23 mouse cellular contexts compared by ENCODE assay signal in the genomic region with DNA sequence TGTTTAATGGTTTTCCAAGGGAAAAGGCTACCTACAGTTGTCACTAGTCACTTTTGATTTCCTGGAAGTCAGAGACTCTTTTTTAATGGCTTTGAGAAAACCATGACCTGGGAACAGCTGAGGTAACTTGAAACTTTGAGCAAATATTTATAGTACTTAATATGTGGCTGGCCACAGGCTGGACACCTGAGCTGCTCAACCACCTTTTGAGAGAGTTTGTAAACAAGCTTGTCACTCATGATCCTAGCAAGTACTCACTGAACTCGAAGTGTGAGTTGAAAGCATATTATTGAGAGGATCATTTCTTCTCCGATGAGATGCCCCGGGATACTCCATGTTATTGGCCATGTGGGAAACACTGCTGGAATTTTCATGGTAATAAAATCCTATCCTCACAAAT.
DNase-seq lines count a peak whose midpoint lies in the region; ATAC-seq and TF ChIP-seq lines count a peak whose summit lies in the region.
"Had no signal": no experiment of that assay in that cellular context is flagged by ENCODE, and none has a peak within 500 bp of the region (broad histone marks: within the 10 kb centered on the region; RNA-seq: fewer than 3 reads in every experiment).

No protein-coding gene starts in this region.

- no peak for ATAC-seq in embryonic facial prominence, embryonic 11.5 days (replicated peaks; ENCODE audit: insufficient number of reproducible peaks, low FRiP score, low TSS enrichment, low read depth)
- no peak for ATAC-seq in lung, embryonic 14.5 days (ENCODE audit: insufficient read depth)
- ATAC-seq: CD4-positive, CD25-positive, alpha-beta regulatory T cell, adult 4 months; forebrain, embryonic 16.5 days; hindbrain, embryonic 16.5 days; inflammation-experienced regulatory T-cells, adult 6 months had no signal

- TF ChIP-seq CTCF in lung, embryonic 14.5 days (IDR thresholded peaks at IDR 0.05; ENCODE audit: low read depth): no peak
- TF ChIP-seq CTCF in lung, adult 2 months (IDR thresholded peaks at IDR 0.05; ENCODE audit: insufficient read depth, low read length): no peak

- H3K9ac ChIP-seq in embryonic facial prominence, embryonic 11.5 days (replicated peaks; ENCODE audit: low read length): no peak overlapping the region
- H3K9ac ChIP-seq in lung, embryonic 14.5 days: no peak overlapping the region
- H3K9ac ChIP-seq: embryonic facial prominence, embryonic 13.5 days; forebrain, embryonic 12.5 days; heart, embryonic 13.5 days; hindbrain, embryonic 12.5 days had no signal

- DNase-seq in embryonic facial prominence, embryonic 11.5 days (ENCODE audit: low spot score): peak; percentile 36
- DNase-seq in embryonic facial prominence, embryonic 10.5 days (ENCODE audit: low spot score): no peak
- DNase-seq in heart, adult 11 months: peak; percentile 3
- DNase-seq in heart, postnatal 36 days: no peak
- DNase-seq in lung, embryonic 14.5 days: peak; percentile 12
- no peak for DNase-seq in lung, adult 2 months
- no peak for DNase-seq in adrenal gland, adult 18-20 months (ENCODE audit: low spot score in 2 of 2)
- DNase-seq: adrenal gland, postnatal 10 days; B cell, adult 2 months; cerebellum, adult 11 months; cerebellum, adult 8-10 months; cerebellum, postnatal 14 days; embryo, embryonic 11 days; heart, postnatal 4 days had no signal

- no peak overlapping the region for H3K4me2 ChIP-seq in embryonic facial prominence, embryonic 11.5 days (ENCODE audit: low read depth, low read length)
- no peak overlapping the region for H3K4me2 ChIP-seq in lung, embryonic 14.5 days
- H3K4me2 ChIP-seq: embryonic facial prominence, embryonic 13.5 days; forebrain, embryonic 12.5 days; heart, embryonic 13.5 days; hindbrain, embryonic 12.5 days had no signal

- H3K4me1 ChIP-seq in embryonic facial prominence, embryonic 11.5 days (ENCODE audit: control insufficient read depth, insufficient read depth, low read length): no peaks in the 10 kb centered on the region; the same call in 1 of the 2 replicates
- H3K4me1 ChIP-seq in embryonic facial prominence, embryonic 10.5 days: no peaks in the 10 kb centered on the region
- H3K4me1 ChIP-seq in lung, embryonic 14.5 days (ENCODE audit: insufficient read depth): no peaks in the 10 kb centered on the region
- H3K4me1 ChIP-seq in lung, adult 2 months (ENCODE audit: control insufficient read depth, insufficient read depth, low read length): peaks cover 6% of the 10 kb centered on the region
- H3K4me1 ChIP-seq: embryonic facial prominence, embryonic 13.5 days; forebrain, embryonic 12.5 days; hindbrain, embryonic 12.5 days had no signal

- no peaks in the 10 kb centered on the region for H3K9me3 ChIP-seq in embryonic facial prominence, embryonic 11.5 days (replicated peaks; ENCODE audit: control insufficient read depth, low read length)
- H3K9me3 ChIP-seq in embryonic facial prominence, embryonic 10.5 days: no peaks in the 10 kb centered on the region
- no peaks in the 10 kb centered on the region for H3K9me3 ChIP-seq in lung, embryonic 14.5 days (ENCODE audit: low read depth, low read length)
- H3K9me3 ChIP-seq: embryonic facial prominence, embryonic 13.5 days; forebrain, embryonic 12.5 days; heart, embryonic 13.5 days; hindbrain, embryonic 12.5 days had no signal

- WGBS in embryonic facial prominence, embryonic 11.5 days: 50% methylated on average over 3 of the region's 3 CpGs
- 66% methylated on average over 3 of the region's 3 CpGs for WGBS in embryonic facial prominence, embryonic 10.5 days
- WGBS in lung, embryonic 14.5 days: 50% methylated on average over 3 of the region's 3 CpGs
- WGBS in lung, adult 2 months: 60% methylated on average over 3 of the region's 3 CpGs

- H3K27ac ChIP-seq in embryonic facial prominence, embryonic 11.5 days (replicated peaks; ENCODE audit: low read depth, low read length): no peak overlapping the region
- H3K27ac ChIP-seq in embryonic facial prominence, embryonic 10.5 days (replicated peaks): no peak overlapping the region
- no peak overlapping the region for H3K27ac ChIP-seq in lung, embryonic 14.5 days (ENCODE audit: low read depth)
- H3K27ac ChIP-seq: embryonic facial prominence, embryonic 13.5 days; forebrain, embryonic 12.5 days; heart, embryonic 13.5 days; hindbrain, embryonic 12.5 days had no signal

- TF ChIP-seq POLR2A in lung, adult 2 months (IDR thresholded peaks at IDR 0.05; ENCODE audit: borderline replicate concordance, extremely low read depth, low read depth, low read length): no peak

- no peak overlapping the region for H3K4me3 ChIP-seq in embryonic facial prominence, embryonic 11.5 days (ENCODE audit: low read depth, low read length)
- no peak overlapping the region for H3K4me3 ChIP-seq in embryonic facial prominence, embryonic 10.5 days
- no peak overlapping the region for H3K4me3 ChIP-seq in lung, embryonic 14.5 days (ENCODE audit: low read depth, low read length)
- no peak overlapping the region for H3K4me3 ChIP-seq in lung, adult 2 months (replicated peaks; ENCODE audit: extremely low read depth, low read depth, low read length)
- H3K4me3 ChIP-seq: embryonic facial prominence, embryonic 13.5 days; forebrain, embryonic 12.5 days; heart, embryonic 13.5 days; hindbrain, embryonic 12.5 days had no signal

- intact Hi-C loops in heart, postnatal 36 days (cut with DNase I): no loop called here

- no peaks in the 10 kb centered on the region for H3K27me3 ChIP-seq in embryonic facial prominence, embryonic 11.5 days (ENCODE audit: control insufficient read depth, insufficient read depth, low read length)
- no peaks in the 10 kb centered on the region for H3K27me3 ChIP-seq in embryonic facial prominence, embryonic 10.5 days (replicated peaks; ENCODE audit: low read depth, poor library complexity, severe bottlenecking)
- no peaks in the 10 kb centered on the region for H3K27me3 ChIP-seq in lung, embryonic 14.5 days (ENCODE audit: insufficient read depth, low read length)
- H3K27me3 ChIP-seq: forebrain, embryonic 12.5 days; heart, embryonic 13.5 days; hindbrain, embryonic 12.5 days had no signal

- no peaks in the 10 kb centered on the region for H3K36me3 ChIP-seq in embryonic facial prominence, embryonic 11.5 days (replicated peaks; ENCODE audit: control insufficient read depth, insufficient read depth, low read depth, low read length)
- H3K36me3 ChIP-seq in embryonic facial prominence, embryonic 10.5 days (replicated peaks): no peaks in the 10 kb centered on the region
- no peaks in the 10 kb centered on the region for H3K36me3 ChIP-seq in lung, embryonic 14.5 days (ENCODE audit: insufficient read depth)
- H3K36me3 ChIP-seq: embryonic facial prominence, embryonic 13.5 days; forebrain, embryonic 12.5 days; G1E; heart, embryonic 13.5 days; hindbrain, embryonic 12.5 days had no signal

Comparison
In these comparisons a context has a peak if more than half of its experiments do, and no peak if none do; other contexts are left out.
1. DNase-seq: peak in embryonic facial prominence, embryonic 11.5 days (single experiment), heart, adult 11 months (single experiment) and lung, embryonic 14.5 days (single experiment); none in embryonic facial prominence, embryonic 10.5 days (single experiment), heart, postnatal 36 days (0 of 2), lung, adult 2 months (single experiment) and adrenal gland, adult 18-20 months (0 of 2).